In genomic region chr7:19012025-19012621, GRCm38 (mm10) we compare ENCODE assay signal across 9 mouse cellular contexts. TPM values are rescaled to one million over a fixed set of nuclear protein-coding genes. Genes with fewer than 3 reads are reported as not detected.
A peak's percentile ranks its signal among the peaks of the same experiment; 100 is the strongest.
DNase-seq lines count a peak whose midpoint lies in the region; ATAC-seq and TF ChIP-seq lines count a peak whose summit lies in the region.
"Had no signal": no experiment of that assay in that cellular context is flagged by ENCODE, and none has a peak within 500 bp of the region (broad histone marks: within the 10 kb centered on the region; RNA-seq: fewer than 3 reads in every experiment).

No protein-coding gene starts in this region.

- 3% methylated on average over 24 of the region's 31 CpGs for WGBS in neural tube, embryonic 11.5 days
- WGBS in forebrain, embryonic 11.5 days, result 5% methylated on average over 24 of the region's 31 CpGs
- WGBS in hindbrain, embryonic 14.5 days, result 3% methylated on average over 28 of the region's 31 CpGs
- WGBS in liver, postnatal 0 days (ENCODE audit: insufficient replicate concordance), result 3% methylated on average over 23 of the region's 31 CpGs
- 2% methylated on average over 29 of the region's 31 CpGs for WGBS in small intestine, adult 2 months

- no peaks in the 10 kb centered on the region for H3K9me3 ChIP-seq in neural tube, embryonic 11.5 days (ENCODE audit: control insufficient read depth, low read length)
- H3K9me3 ChIP-seq in forebrain, embryonic 11.5 days (ENCODE audit: control insufficient read depth, low read length), result no peaks in the 10 kb centered on the region
- H3K9me3 ChIP-seq in hindbrain, embryonic 14.5 days (ENCODE audit: control insufficient read depth, low read length), result no peaks in the 10 kb centered on the region
- no peaks in the 10 kb centered on the region for H3K9me3 ChIP-seq in liver, postnatal 0 days (ENCODE audit: low read length)

- no peak for ATAC-seq in neural tube, embryonic 11.5 days (ENCODE audit: insufficient read depth, low FRiP score, low TSS enrichment)
- no peak for ATAC-seq in forebrain, embryonic 11.5 days (replicated peaks; ENCODE audit: low FRiP score)
- no peak for ATAC-seq in hindbrain, embryonic 14.5 days (ENCODE audit: low FRiP score)
- peak; percentile 50 for ATAC-seq in liver, postnatal 0 days

- TF ChIP-seq EP300 in liver, postnatal 0 days (IDR thresholded peaks at IDR 0.05; ENCODE audit: low read depth), result no peak

- intact Hi-C loops in left cerebral cortex, postnatal 25 days (cut with DNase I), result no loop called here

- DNase-seq in neural tube, embryonic 11.5 days (ENCODE audit: low spot score), result no peak
- no peak for DNase-seq in neural tube, embryonic 10.5 days (ENCODE audit: extremely low spot score, low spot score)
- DNase-seq in forebrain, embryonic 11.5 days (ENCODE audit: low spot score), result no peak
- no peak for DNase-seq in hindbrain, embryonic 14.5 days (ENCODE audit: low spot score)
- DNase-seq in liver, postnatal 0 days, result peak; percentile 69
- no peak for DNase-seq in left cerebral cortex, postnatal 25 days (ENCODE audit: low spot score in 2 of 2)
- no peak for DNase-seq in urinary bladder, postnatal 25 days (ENCODE audit: low spot score)

- no peak for TF ChIP-seq CTCF in liver, postnatal 0 days (IDR thresholded peaks at IDR 0.05; ENCODE audit: low read depth)
- no peak for TF ChIP-seq CTCF in small intestine, adult 2 months (IDR thresholded peaks at IDR 0.05; ENCODE audit: extremely low read depth, insufficient read length, insufficient replicate concordance, low read depth, low read length)

- no peak for TF ChIP-seq POLR2A in small intestine, adult 2 months (IDR thresholded peaks at IDR 0.05; ENCODE audit: low read depth, low read length)

- peak overlapping the region; percentile 52 for H3K4me2 ChIP-seq in neural tube, embryonic 11.5 days (ENCODE audit: low read depth)
- peak overlapping the region; percentile 56 for H3K4me2 ChIP-seq in forebrain, embryonic 11.5 days (ENCODE audit: low read depth, low read length, severe bottlenecking)
- peak overlapping the region; percentile 53 for H3K4me2 ChIP-seq in hindbrain, embryonic 14.5 days (replicated peaks)
- H3K4me2 ChIP-seq in liver, postnatal 0 days (ENCODE audit: low read depth, low read length), result peak overlapping the region; percentile 69

- H3K36me3 ChIP-seq in neural tube, embryonic 11.5 days (ENCODE audit: control insufficient read depth, insufficient read depth, low read length), result no peaks in the 10 kb centered on the region
- H3K36me3 ChIP-seq in forebrain, embryonic 11.5 days (ENCODE audit: control insufficient read depth, insufficient read depth, low read length), result peaks cover 3% of the 10 kb centered on the region; the same call in 1 of the 2 replicates
- peaks cover 15% of the 10 kb centered on the region for H3K36me3 ChIP-seq in hindbrain, embryonic 14.5 days (replicated peaks; ENCODE audit: control insufficient read depth, insufficient read depth)
- peaks cover 4% of the 10 kb centered on the region; the same call in 1 of the 2 replicates for H3K36me3 ChIP-seq in liver, postnatal 0 days (replicated peaks; ENCODE audit: insufficient read depth, low read length)
- H3K36me3 ChIP-seq in small intestine, adult 2 months (ENCODE audit: control insufficient read depth, insufficient read depth, low read length), result no peaks in the 10 kb centered on the region

- no peak overlapping the region for H3K27ac ChIP-seq in neural tube, embryonic 11.5 days (ENCODE audit: low read depth, low read length)
- peak overlapping the region; percentile 26; the same call in 1 of the 2 replicates for H3K27ac ChIP-seq in forebrain, embryonic 11.5 days (ENCODE audit: low read depth, low read length)
- H3K27ac ChIP-seq in hindbrain, embryonic 14.5 days, result no peak overlapping the region
- peak overlapping the region; percentile 95 for H3K27ac ChIP-seq in liver, postnatal 0 days (ENCODE audit: low read depth)
- no peak overlapping the region for H3K27ac ChIP-seq in small intestine, adult 2 months (ENCODE audit: insufficient read depth, low read depth, low read length)

- no peaks in the 10 kb centered on the region for H3K27me3 ChIP-seq in neural tube, embryonic 11.5 days (ENCODE audit: control insufficient read depth, insufficient read depth, low read length)
- no peaks in the 10 kb centered on the region for H3K27me3 ChIP-seq in forebrain, embryonic 11.5 days (ENCODE audit: control insufficient read depth, insufficient read depth, low read length)
- no peaks in the 10 kb centered on the region for H3K27me3 ChIP-seq in hindbrain, embryonic 14.5 days (ENCODE audit: control insufficient read depth, insufficient read depth, low read length)
- H3K27me3 ChIP-seq in liver, postnatal 0 days (ENCODE audit: insufficient read depth, low read length), result no peaks in the 10 kb centered on the region
- no peaks in the 10 kb centered on the region; the same call in 1 of the 2 replicates for H3K27me3 ChIP-seq in small intestine, adult 2 months (ENCODE audit: control insufficient read depth, insufficient read depth, low read length)

- H3K9ac ChIP-seq in neural tube, embryonic 11.5 days (ENCODE audit: low read length), result peak overlapping the region; percentile 63
- peak overlapping the region; percentile 67 for H3K9ac ChIP-seq in forebrain, embryonic 11.5 days (ENCODE audit: low read length)
- H3K9ac ChIP-seq in hindbrain, embryonic 14.5 days, result peak overlapping the region; percentile 60
- peak overlapping the region; percentile 74 for H3K9ac ChIP-seq in liver, postnatal 0 days (replicated peaks)

- H3K4me3 ChIP-seq in neural tube, embryonic 11.5 days (ENCODE audit: low read depth, low read length), result peak overlapping the region; percentile 23
- peak overlapping the region; percentile 26 for H3K4me3 ChIP-seq in forebrain, embryonic 11.5 days (ENCODE audit: low read depth, low read length)
- H3K4me3 ChIP-seq in hindbrain, embryonic 14.5 days (replicated peaks; ENCODE audit: low read length), result peak overlapping the region; percentile 2; the same call in 1 of the 2 replicates
- peak overlapping the region; percentile 33 for H3K4me3 ChIP-seq in liver, postnatal 0 days (ENCODE audit: low read depth, low read length)
- H3K4me3 ChIP-seq in small intestine, adult 2 months (ENCODE audit: low read depth, low read length), result peak overlapping the region; percentile 36

- H3K4me1 ChIP-seq in neural tube, embryonic 11.5 days (ENCODE audit: control insufficient read depth, insufficient read depth, low read length), result no peaks in the 10 kb centered on the region
- peaks cover 3% of the 10 kb centered on the region; the same call in 1 of the 2 replicates for H3K4me1 ChIP-seq in forebrain, embryonic 11.5 days (replicated peaks; ENCODE audit: control insufficient read depth, insufficient read depth, low read length)
- H3K4me1 ChIP-seq in hindbrain, embryonic 14.5 days (replicated peaks; ENCODE audit: control insufficient read depth, insufficient read depth, low read length), result 0 out of 2 replicates have a peak, but pooled peaks cover 7% of the 10 kb centered on the region
- peaks cover 26% of the 10 kb centered on the region for H3K4me1 ChIP-seq in liver, postnatal 0 days (ENCODE audit: insufficient read depth)
- peaks cover 13% of the 10 kb centered on the region for H3K4me1 ChIP-seq in small intestine, adult 2 months (ENCODE audit: control insufficient read depth, insufficient read depth, insufficient read length, low read length)

RNA-seq across cellular contexts. Expression of gene Irf2bp1, which starts 8.3 kb away (rescaled TPM):
- 27.2 and 31.4 TPM in 2 replicates for polyA plus RNA-seq in neural tube, embryonic 11.5 days (2014; fragmentation: Nextera tagmentation; extraction: Ambion mirVana)
- 31.6 and 39.4 TPM in 2 replicates for polyA plus RNA-seq in forebrain, embryonic 11.5 days (2014; fragmentation: Nextera tagmentation; extraction: Ambion mirVana)
- 32.4 and 38.1 TPM in 2 replicates for polyA plus RNA-seq in hindbrain, embryonic 14.5 days (2014; fragmentation: Nextera tagmentation; extraction: Ambion mirVana)
- polyA plus RNA-seq in liver, postnatal 0 days (2015; fragmentation: Nextera tagmentation; extraction: Ambion mirVana), result 6.3 and 8.8 TPM in 2 replicates
- 17.0 and 25.8 TPM in 2 replicates for polyA plus RNA-seq in small intestine, adult 2 months (2012; rRNA removed)
- total RNA-seq in left cerebral cortex, postnatal 25 days (2021), result 10 to 100 TPM; 46.7 to 48.3 TPM

RNA-seq across cellular contexts. Expression of gene Foxa3, which starts 11.2 kb away (rescaled TPM):
- not detected in 2 replicates for polyA plus RNA-seq in neural tube, embryonic 11.5 days (2014; fragmentation: Nextera tagmentation; extraction: Ambion mirVana)
- polyA plus RNA-seq in forebrain, embryonic 11.5 days (2014; fragmentation: Nextera tagmentation; extraction: Ambion mirVana), result not detected in 2 replicates
- not detected in 2 replicates for polyA plus RNA-seq in hindbrain, embryonic 14.5 days (2014; fragmentation: Nextera tagmentation; extraction: Ambion mirVana)
- 61.0 and 84.0 TPM in 2 replicates for polyA plus RNA-seq in liver, postnatal 0 days (2015; fragmentation: Nextera tagmentation; extraction: Ambion mirVana)
- polyA plus RNA-seq in small intestine, adult 2 months (2012; rRNA removed), result 17.8 and 19.9 TPM in 2 replicates
- total RNA-seq in left cerebral cortex, postnatal 25 days (2021), result not detected
- total RNA-seq: adrenal gland, adult 18-20 months had no signal

RNA-seq across cellular contexts. Expression of gene Sympk, which starts 12.1 kb away (rescaled TPM):
- 30.5 and 35.6 TPM in 2 replicates for polyA plus RNA-seq in neural tube, embryonic 11.5 days (2014; fragmentation: Nextera tagmentation; extraction: Ambion mirVana)
- polyA plus RNA-seq in forebrain, embryonic 11.5 days (2014; fragmentation: Nextera tagmentation; extraction: Ambion mirVana), result 31.0 and 39.7 TPM in 2 replicates
- polyA plus RNA-seq in hindbrain, embryonic 14.5 days (2014; fragmentation: Nextera tagmentation; extraction: Ambion mirVana), result 18.7 and 18.8 TPM in 2 replicates
- 6.9 and 7.1 TPM in 2 replicates for polyA plus RNA-seq in liver, postnatal 0 days (2015; fragmentation: Nextera tagmentation; extraction: Ambion mirVana)
- polyA plus RNA-seq in small intestine, adult 2 months (2012; rRNA removed), result 50.4 and 71.8 TPM in 2 replicates
- total RNA-seq in left cerebral cortex, postnatal 25 days (2021), result 100 to 1,000 TPM; 122 to 133 TPM

RNA-seq across cellular contexts. Expression of gene Mypop, which starts 21.1 kb away (rescaled TPM):
- polyA plus RNA-seq in neural tube, embryonic 11.5 days (2014; fragmentation: Nextera tagmentation; extraction: Ambion mirVana), result 4.4 and 4.7 TPM in 2 replicates
- polyA plus RNA-seq in forebrain, embryonic 11.5 days (2014; fragmentation: Nextera tagmentation; extraction: Ambion mirVana), result 4.6 and 4.7 TPM in 2 replicates
- polyA plus RNA-seq in hindbrain, embryonic 14.5 days (2014; fragmentation: Nextera tagmentation; extraction: Ambion mirVana), result 6.7 and 7.4 TPM in 2 replicates
- 0.39 and 0.55 TPM in 2 replicates for polyA plus RNA-seq in liver, postnatal 0 days (2015; fragmentation: Nextera tagmentation; extraction: Ambion mirVana)
- 1.9 and 2.3 TPM in 2 replicates for polyA plus RNA-seq in small intestine, adult 2 months (2012; rRNA removed)
- 10 to 100 TPM; 50.4 to 53.3 TPM for total RNA-seq in left cerebral cortex, postnatal 25 days (2021)

RNA-seq across cellular contexts. Expression of gene Nanos2, which starts 24.9 kb away (rescaled TPM):
- 0.29 TPM in 1 of 2 replicates, not detected in the other for polyA plus RNA-seq in neural tube, embryonic 11.5 days (2014; fragmentation: Nextera tagmentation; extraction: Ambion mirVana)
- not detected in 2 replicates for polyA plus RNA-seq in forebrain, embryonic 11.5 days (2014; fragmentation: Nextera tagmentation; extraction: Ambion mirVana)
- 0.52 and 0.69 TPM in 2 replicates for polyA plus RNA-seq in hindbrain, embryonic 14.5 days (2014; fragmentation: Nextera tagmentation; extraction: Ambion mirVana)
- polyA plus RNA-seq in liver, postnatal 0 days (2015; fragmentation: Nextera tagmentation; extraction: Ambion mirVana), result not detected in 2 replicates
- polyA plus RNA-seq in small intestine, adult 2 months (2012; rRNA removed), result not detected in 2 replicates
- total RNA-seq in left cerebral cortex, postnatal 25 days (2021), result under 1 TPM; 0.53 to 0.76 TPM
- total RNA-seq: adrenal gland, adult 18-20 months had no signal

Comparison
In these comparisons a context has a peak if more than half of its experiments do, and no peak if none do; other contexts are left out.
1. H3K27ac ChIP-seq: peak in forebrain, embryonic 11.5 days (single experiment) and liver, postnatal 0 days (single experiment); none in neural tube, embryonic 11.5 days (single experiment), hindbrain, embryonic 14.5 days (single experiment) and small intestine, adult 2 months (single experiment).
2. RNA of gene Foxa3, which starts 11.2 kb away (polyA plus RNA-seq): 61.0 to 84.0 TPM in liver, postnatal 0 days and 17.8 to 19.9 TPM in small intestine, adult 2 months; not detected in neural tube, embryonic 11.5 days, not detected in forebrain, embryonic 11.5 days and not detected in hindbrain, embryonic 14.5 days; every median in the first group is over 10 times any median in the second.
3. Peak in every context shown above with its lines, with median percentiles within 50 percentile points of each other: H3K4me2 ChIP-seq, H3K4me3 ChIP-seq and H3K9ac ChIP-seq.